Mouse (Mus musculus) heart, embryonic 10.5 days (tissue): ENCODE data around the gene Lrrk1. TPM values are rescaled to one million over a fixed set of nuclear protein-coding genes. Genes with fewer than 3 reads are reported as not detected.
A peak's percentile ranks its signal among the peaks of the same experiment; 100 is the strongest.

Source experiments
- DNase-seq: peaks from one replicate; pipeline ENCODE4 v3.0.0-alpha.2; 2017; ENCODE audit warnings: low spot score
- H3K27ac ChIP-seq: fragments of 300-500 bp; sonication (generic); 2 replicates; pipeline ENCODE4 v1.5.1; 2016; ENCODE audit warnings: mild to moderate bottlenecking
- H3K27me3 ChIP-seq: fragments of 300-500 bp; sonication (generic); 2 replicates; pipeline ENCODE4 v1.6.1; 2016; ENCODE audit warnings: mild to moderate bottlenecking; ENCODE audit not compliant: poor library complexity, insufficient read depth, severe bottlenecking
- H3K36me3 ChIP-seq: fragments of 300-500 bp; sonication (generic); 2 replicates; pipeline ENCODE4 v1.6.1; 2016; ENCODE audit warnings: mild to moderate bottlenecking, moderate library complexity
- H3K4me1 ChIP-seq: fragments of 300-500 bp; sonication (generic); 2 replicates; pipeline ENCODE4 v1.6.1; 2016; ENCODE audit warnings: mild to moderate bottlenecking
- H3K4me3 ChIP-seq: fragments of 300-500 bp; sonication (generic); 2 replicates; pipeline ENCODE4 v1.5.1; 2016; ENCODE audit warnings: mild to moderate bottlenecking, moderate library complexity
- H3K9me3 ChIP-seq: fragments of 300-500 bp; sonication (generic); 2 replicates; pipeline ENCODE4 v1.6.1; 2016; ENCODE audit warnings: mild to moderate bottlenecking, moderate library complexity
- WGBS: fragments of 180-500 bp; shearing (Covaris S2); methylation state at CpG from one replicate; pipeline ENCODE4 v1.1.7; 2016; 5-methylcytosine and 5-hydroxymethylcytosine counted together
- polyA plus RNA-seq: library from polyadenylated mRNA; unstranded; fragments of >200 nt; fragmentation: Nextera tagmentation; extraction: Ambion mirVana; gene quantifications from 2 replicates; pipeline ENCODE4 v1.2.1, GENCODE M21; 2016

The Lrrk1 gene
- polyA plus RNA-seq, 1 experiment from 2014 or later: 9.9 TPM

DNA sequence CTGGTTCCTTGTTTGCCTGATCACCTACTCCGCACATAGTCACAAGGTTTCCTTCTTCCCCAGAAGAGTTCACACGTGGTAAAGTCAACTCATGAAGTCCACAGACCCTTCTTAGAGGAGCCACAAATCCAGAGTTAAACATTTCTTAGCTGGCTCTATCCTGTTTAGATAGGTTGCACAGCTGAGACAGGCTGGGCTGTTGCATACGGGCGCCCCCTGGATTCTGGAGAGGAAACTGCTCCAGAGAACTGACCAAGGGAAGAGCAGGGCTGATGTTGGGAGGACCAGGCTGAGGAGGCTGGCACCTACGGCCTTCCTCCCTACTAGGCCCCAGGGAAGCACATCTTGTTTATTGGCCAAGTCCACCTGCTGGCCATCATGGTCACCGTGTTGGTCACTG is 138.1 kb downstream of the Lrrk1 start:
- no peak overlapping the region for H3K4me3 ChIP-seq
- DNase-seq: peak; percentile 90
- H3K36me3 ChIP-seq: no peaks in the 10 kb centered on the region
- peak overlapping the region; percentile 56 for H3K27ac ChIP-seq
- no peaks in the 10 kb centered on the region for H3K27me3 ChIP-seq
- H3K9me3 ChIP-seq: no peaks in the 10 kb centered on the region
- H3K4me1 ChIP-seq: peaks cover 56% of the 10 kb centered on the region
- WGBS: 27% methylated on average over 6 of the region's 6 CpGs

DNA sequence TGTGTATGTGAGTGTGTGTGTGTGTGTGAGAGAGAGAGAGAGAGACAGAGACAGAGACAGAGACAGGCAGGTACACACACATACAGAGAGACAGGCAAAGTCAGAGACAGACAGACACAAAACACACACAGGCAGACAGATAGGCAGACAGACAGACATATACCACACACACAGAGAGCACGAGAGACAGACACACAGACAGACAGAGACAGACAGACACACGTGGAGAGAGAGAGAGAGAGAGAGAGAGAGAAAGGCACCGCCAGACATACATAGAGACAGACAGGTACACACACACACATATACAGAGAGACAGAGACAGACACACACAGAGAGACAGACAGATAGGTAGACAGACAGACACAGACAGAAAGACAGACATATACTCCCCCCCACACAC is 138.7 kb downstream of the Lrrk1 start:
- peak; percentile 58 for DNase-seq
- H3K27ac ChIP-seq: peak overlapping the region; percentile 56
- H3K4me1 ChIP-seq: peaks cover 53% of the 10 kb centered on the region
- H3K36me3 ChIP-seq: no peaks in the 10 kb centered on the region
- H3K27me3 ChIP-seq: no peaks in the 10 kb centered on the region
- WGBS: 72% methylated on average over 3 of the region's 3 CpGs
- no peak overlapping the region for H3K4me3 ChIP-seq
- H3K9me3 ChIP-seq: no peaks in the 10 kb centered on the region

DNA sequence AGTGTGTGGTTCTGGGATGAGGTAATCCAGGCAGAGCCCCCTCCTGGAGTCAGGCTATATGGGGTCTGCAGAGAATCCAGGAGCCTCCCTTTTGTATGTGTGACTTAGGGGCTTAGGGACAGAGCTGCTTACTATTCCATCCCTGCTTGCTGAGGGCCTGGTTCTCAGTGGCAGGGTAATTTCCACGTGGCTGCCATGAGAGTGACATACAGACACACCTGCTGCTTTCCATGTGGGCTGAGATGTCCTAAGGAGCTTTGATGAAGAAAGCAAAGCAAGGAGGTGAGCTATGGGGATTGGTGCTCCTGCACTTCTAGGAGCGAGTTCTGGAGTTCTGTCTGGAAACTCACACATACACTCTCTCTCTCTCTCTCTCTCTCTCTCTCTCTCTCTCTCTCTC is 139.1 kb downstream of the Lrrk1 start:
- 59% methylated on average over 2 of the region's 2 CpGs for WGBS
- Histone ChIP-seq H3K4me1 (peaks cover 49% of the 10 kb centered on the region), H3K4me3 (no peak overlapping the region), H3K36me3 (no peaks in the 10 kb centered on the region), H3K27ac (peak overlapping the region; percentile 56), H3K27me3 (no peaks in the 10 kb centered on the region), H3K9me3 (no peaks in the 10 kb centered on the region)
- DNase-seq: peak; percentile 69

DNA sequence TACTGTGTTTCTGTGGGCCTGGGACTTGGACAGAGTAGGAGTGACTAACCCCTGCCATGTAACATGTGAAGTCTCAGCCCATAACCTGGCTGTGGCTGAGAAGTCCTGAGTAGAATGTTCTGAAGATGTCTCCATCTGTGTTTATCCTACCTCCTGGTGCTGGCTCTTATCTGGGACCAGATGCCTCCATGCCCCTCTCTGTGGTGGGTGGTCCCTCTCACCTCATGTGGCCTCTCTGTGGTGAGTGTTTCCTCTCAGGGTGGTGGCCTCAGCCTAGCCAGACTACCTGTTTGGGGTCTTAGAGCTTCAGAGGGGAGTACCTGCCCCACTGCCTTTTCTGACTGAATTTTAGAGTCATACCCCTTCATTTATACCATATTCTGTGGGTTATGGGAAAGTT is 139.9 kb downstream of the Lrrk1 start:
- H3K4me1 ChIP-seq: peaks cover 42% of the 10 kb centered on the region
- no peaks in the 10 kb centered on the region for H3K27me3 ChIP-seq
- no peak for DNase-seq
- no peaks in the 10 kb centered on the region for H3K36me3 ChIP-seq
- H3K9me3 ChIP-seq: no peaks in the 10 kb centered on the region
- H3K4me3 ChIP-seq: no peak overlapping the region
- H3K27ac ChIP-seq: peak overlapping the region; percentile 56

DNA sequence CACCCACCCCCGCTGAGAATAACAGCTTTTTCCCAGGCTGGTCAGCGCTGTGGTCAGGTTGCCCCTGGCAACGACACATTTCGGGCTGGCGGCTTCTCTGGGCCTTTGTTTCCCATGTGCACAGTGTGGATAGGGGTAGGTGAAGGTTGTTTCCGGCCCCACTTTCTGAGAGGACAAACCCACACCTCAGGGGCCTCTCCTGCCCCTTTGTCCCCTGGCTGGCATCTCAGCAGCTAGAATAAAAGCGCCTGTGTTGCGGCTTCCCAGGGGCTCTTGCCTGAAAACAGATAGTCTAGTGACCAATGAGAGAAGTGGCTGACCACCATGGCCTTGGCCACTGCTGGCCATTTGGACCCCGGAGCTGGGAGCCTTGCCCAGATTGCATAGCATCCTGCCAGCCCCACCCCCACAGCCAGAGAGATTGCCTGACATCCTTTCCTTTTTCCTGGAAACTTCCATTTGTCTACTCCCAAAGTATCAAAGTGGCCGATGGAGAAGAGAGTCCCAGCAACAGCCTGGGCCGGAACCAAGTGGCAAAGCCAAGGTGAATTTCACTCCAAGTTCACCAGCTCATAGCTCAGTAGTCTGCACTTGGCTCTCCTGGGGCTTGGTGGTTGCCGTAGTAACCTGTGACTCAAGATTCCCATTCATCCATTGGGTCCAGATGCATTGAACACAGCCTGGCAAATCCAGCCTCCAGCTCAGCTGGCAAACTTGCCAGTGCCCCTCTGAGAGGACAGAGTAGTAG is 140.7 kb downstream of the Lrrk1 start:
- peak; percentile 70 for DNase-seq
- WGBS: 66% methylated on average over 12 of the region's 12 CpGs
- Histone ChIP-seq H3K36me3 (no peaks in the 10 kb centered on the region), H3K9me3 (no peaks in the 10 kb centered on the region), H3K4me3 (no peak overlapping the region), H3K27ac (peak overlapping the region; percentile 47), H3K27me3 (no peaks in the 10 kb centered on the region), H3K4me1 (peaks cover 37% of the 10 kb centered on the region)

DNA sequence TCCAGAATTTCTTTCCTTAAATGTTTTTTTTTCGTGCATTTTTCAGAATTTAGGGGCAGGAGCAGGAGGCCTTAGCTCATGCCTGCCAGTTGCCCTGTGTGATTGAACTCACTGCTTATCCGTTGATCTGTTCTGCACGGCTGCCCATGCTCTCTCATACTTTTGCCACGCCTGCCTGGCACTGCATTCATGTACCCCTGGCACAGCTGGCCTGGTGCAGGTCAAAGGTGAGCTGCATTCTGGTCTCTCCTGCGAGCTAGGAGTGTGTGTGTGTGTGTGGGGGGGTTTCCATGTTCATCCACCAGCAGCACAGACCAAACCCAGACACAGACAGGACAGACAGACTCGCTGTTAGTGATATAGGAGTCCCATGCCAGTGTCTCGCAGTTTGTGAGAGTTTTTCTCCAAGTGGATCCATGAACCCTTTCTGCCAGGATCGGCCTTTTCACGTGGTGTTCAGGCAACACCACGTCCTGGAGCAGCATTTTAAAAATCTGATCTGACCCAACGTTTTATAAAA is 141.4 kb downstream of the Lrrk1 start:
- H3K36me3 ChIP-seq: no peaks in the 10 kb centered on the region
- H3K4me3 ChIP-seq: no peak overlapping the region
- 79% methylated on average over 11 of the region's 11 CpGs for WGBS
- DNase-seq: peak; percentile 72
- peaks cover 31% of the 10 kb centered on the region for H3K4me1 ChIP-seq
- no peak overlapping the region for H3K27ac ChIP-seq
- no peaks in the 10 kb centered on the region for H3K9me3 ChIP-seq
- no peaks in the 10 kb centered on the region for H3K27me3 ChIP-seq

DNA sequence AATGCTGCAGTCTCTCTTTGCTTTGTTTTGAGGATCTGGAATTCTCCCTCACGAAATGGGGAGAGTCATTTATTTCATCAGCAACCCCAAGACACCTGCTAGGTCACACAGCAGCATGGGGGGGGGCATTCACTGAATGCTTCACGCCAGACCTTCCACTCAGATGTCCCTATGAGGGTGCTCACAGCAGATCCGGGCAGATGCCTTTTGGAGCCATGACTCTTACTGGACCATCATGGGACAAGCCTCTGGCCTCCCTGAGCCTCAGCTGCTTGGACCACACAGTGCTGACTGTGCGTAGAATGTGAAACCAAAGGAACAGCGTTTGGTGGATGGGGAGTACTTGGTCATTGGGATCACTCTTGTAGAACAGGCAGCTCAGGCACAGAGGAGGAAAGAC is 142.5 kb downstream of the Lrrk1 start:
- WGBS: 82% methylated on average over 5 of the region's 5 CpGs
- no peaks in the 10 kb centered on the region for H3K9me3 ChIP-seq
- H3K4me1 ChIP-seq: peaks cover 31% of the 10 kb centered on the region
- no peaks in the 10 kb centered on the region for H3K36me3 ChIP-seq
- H3K27ac ChIP-seq: no peak overlapping the region
- H3K4me3 ChIP-seq: no peak overlapping the region
- no peaks in the 10 kb centered on the region for H3K27me3 ChIP-seq
- DNase-seq: peak; percentile 71

DNA sequence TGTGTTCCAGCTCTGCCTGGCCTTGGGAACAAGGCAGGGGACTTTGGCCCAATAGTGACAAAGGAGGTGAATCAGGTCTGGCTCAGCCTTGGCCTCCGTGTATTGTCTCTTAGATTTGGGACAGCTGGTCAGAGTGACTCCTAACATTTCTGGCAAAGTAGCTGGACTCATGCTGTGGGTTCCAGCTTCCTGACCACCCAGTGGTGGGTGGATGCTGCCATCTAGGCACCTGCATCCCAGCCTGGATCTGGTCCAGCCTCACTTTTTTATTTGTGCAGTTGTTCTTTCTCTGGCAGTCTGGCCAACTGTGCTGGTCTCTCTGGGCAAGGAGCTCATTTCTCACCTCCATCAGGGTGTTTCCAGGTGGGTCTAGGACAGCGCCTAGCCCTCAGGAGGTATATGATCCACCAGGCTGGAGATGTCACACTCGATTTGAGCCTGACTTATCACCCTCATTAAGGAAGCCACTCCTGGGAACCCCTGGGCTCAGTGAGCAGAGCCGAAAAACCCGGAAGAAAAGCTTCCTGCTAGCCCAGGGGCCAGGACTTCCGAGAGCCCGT is 144.3 kb downstream of the Lrrk1 start:
- peak; percentile 52 for DNase-seq
- 58% methylated on average over 7 of the region's 7 CpGs for WGBS
- H3K4me1 ChIP-seq: peaks cover 17% of the 10 kb centered on the region
- no peaks in the 10 kb centered on the region for H3K36me3 ChIP-seq
- H3K9me3 ChIP-seq: no peaks in the 10 kb centered on the region
- H3K27ac ChIP-seq: no peak overlapping the region
- no peaks in the 10 kb centered on the region for H3K27me3 ChIP-seq
- no peak overlapping the region for H3K4me3 ChIP-seq

DNA sequence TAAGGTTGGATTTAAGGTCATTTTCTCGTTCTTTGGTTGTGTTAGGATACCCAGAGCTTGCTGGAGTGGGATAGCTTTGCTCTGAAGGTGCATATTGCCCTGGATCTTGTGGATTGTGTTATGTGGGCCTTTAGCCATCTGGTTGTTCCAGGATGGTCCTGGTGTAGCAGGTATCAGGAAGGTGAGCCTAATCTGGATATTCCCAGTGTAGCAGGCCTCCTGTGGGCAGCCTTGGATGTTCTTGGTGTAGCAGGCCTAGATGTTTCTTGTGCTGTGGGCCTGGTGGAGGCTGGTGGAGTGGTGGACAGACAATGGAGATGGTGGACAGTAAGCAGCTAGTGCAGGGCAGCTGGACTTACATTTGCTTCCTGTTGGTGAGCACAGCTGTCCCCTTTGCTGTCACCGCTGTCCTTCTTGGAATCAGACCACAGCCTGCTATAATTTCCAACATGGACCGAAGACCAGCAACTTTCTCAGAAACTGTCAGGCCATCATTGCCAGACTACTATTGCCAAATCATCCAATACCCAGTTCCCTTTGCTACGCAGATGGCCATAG is 146.2 kb downstream of the Lrrk1 start:
- Histone ChIP-seq H3K4me1 (no peaks in the 10 kb centered on the region), H3K27ac (no peak overlapping the region), H3K4me3 (no peak overlapping the region), H3K27me3 (no peaks in the 10 kb centered on the region), H3K36me3 (no peaks in the 10 kb centered on the region), H3K9me3 (no peaks in the 10 kb centered on the region)
- DNase-seq: peak; percentile 52
- WGBS: 88% methylated on average over 4 of the region's 4 CpGs

DNA sequence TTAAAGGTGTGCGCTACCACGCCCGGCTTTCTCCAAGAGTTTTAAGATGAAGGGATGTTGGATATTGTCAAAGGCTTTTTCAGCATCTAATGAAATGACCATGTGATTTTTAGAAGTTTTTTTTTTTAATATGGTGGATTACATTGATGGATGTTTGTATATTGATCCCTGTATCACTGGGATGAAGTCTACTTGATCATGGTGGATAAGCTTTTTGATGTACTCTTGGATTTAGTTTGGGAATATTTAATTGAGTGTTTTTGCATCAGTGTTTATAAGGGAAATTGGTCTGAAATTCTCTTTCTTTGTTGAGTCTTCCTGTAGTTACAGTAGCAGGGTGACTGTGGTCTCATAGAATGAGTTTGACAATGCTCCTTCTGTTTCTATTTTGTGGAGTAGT is 150.0 kb downstream of the Lrrk1 start:
- Histone ChIP-seq H3K4me1 (peaks cover 17% of the 10 kb centered on the region), H3K27ac (no peak overlapping the region), H3K27me3 (no peaks in the 10 kb centered on the region), H3K9me3 (no peaks in the 10 kb centered on the region), H3K36me3 (no peaks in the 10 kb centered on the region), H3K4me3 (no peak overlapping the region)
- DNase-seq: no peak
- 96% methylated on average over 3 of the region's 3 CpGs for whole genome bisulfite sequencing

DNA sequence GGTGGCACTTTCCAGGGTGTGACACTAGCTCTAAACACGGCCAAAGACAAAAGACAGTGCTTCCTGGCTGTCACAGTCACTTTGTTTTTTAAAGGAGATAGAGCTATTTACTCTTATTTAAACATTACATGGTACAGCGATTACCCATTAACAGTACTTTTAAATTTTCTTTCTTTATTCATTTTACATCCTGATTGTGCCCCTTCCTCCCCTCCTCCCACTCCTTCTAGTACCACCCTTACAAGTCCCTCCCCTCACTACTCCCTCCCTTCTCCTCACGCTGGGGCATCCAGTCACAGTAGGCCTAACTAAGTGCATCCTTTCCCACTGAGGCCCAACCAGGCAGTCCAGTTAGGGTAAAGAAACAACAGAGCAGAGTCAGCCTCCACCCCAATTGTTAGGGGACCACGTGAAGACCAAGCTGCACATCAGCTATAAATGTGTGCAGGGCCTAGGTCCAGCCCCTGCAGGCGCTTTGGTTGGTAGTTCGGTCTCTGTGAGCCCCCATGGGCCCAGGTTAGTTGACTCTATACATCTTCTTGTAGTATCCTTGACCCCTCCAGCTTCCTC is 154.1 kb downstream of the Lrrk1 start:
- Histone ChIP-seq H3K9me3 (no peaks in the 10 kb centered on the region), H3K36me3 (no peaks in the 10 kb centered on the region), H3K27me3 (no peaks in the 10 kb centered on the region), H3K4me1 (peaks cover 51% of the 10 kb centered on the region), H3K27ac (peak overlapping the region; percentile 81), H3K4me3 (no peak overlapping the region)
- WGBS: 59% methylated on average over 6 of the region's 6 CpGs
- DNase-seq: peak; percentile 58

DNA sequence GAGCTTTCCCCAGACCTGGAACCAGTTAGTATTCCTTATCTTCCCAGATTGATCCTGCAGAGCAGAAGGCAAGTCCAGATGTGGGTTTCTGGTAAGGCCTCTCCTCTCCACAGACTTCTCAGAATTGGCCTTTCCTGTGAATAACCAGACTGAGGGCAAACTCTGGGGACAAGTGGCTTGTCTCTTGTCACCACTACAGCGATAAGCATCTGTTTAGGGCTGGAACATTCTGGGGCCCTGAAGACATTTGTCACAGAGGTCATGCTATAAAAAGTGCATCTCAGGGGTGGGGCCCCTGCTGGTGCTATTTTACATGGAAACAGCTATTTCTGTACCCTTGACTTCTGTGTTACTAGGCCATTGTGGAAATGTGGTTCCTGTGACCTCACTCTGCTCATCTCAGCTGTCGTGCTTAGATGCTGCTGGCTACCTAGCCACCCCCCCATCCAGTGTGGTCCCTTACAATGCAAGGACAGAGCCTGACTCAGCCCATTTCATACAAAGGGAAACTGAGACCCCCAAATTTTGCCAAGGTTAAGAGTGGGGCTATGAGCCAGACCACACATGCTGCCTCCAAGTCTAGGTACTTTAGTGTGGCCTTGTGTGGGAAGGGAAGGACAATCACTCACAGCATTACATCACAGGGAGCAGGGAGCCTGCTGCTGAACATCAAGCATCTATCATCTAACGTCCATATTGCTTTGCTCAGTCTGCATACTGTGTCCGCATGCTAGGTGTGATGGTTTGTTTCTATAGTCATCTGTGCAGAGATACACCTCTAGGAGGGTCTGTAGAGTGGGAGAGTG is 154.8 kb downstream of the Lrrk1 start:
- Histone ChIP-seq H3K9me3 (no peaks in the 10 kb centered on the region), H3K4me3 (no peak overlapping the region), H3K36me3 (no peaks in the 10 kb centered on the region), H3K27me3 (no peaks in the 10 kb centered on the region), H3K4me1 (peaks cover 56% of the 10 kb centered on the region), H3K27ac (peak overlapping the region; percentile 81)
- DNase-seq: peak; percentile 91
- 40% methylated on average over 4 of the region's 4 CpGs for WGBS
